ENCODE assay signal across 28 mouse cellular contexts in the genomic region with DNA sequence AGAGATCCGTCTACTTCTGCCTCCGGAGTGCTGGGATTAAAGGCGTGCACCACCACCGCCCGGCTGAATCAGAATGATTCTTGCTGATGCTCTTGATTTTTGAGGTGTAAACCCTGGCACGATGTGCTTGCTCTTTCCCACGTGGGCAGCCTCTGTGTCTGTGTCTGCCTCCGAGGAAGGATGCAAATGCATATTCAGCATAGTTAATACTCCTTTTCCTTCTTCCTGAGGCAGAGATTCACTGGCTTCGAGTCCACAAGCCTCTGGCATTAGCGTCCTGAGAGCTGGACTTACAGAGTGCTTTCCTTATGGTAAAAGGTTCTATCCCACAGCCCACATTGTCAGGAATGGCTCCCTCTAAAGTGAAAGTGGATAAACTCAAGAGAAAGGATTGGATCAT. TPM values are rescaled to one million over a fixed set of nuclear protein-coding genes. Genes with fewer than 3 reads are reported as not detected.
DNase-seq lines count a peak whose midpoint lies in the region; ATAC-seq and TF ChIP-seq lines count a peak whose summit lies in the region.
"Had no signal": no experiment of that assay in that cellular context is flagged by ENCODE, and none has a peak within 500 bp of the region (broad histone marks: within the 10 kb centered on the region; RNA-seq: fewer than 3 reads in every experiment).

No protein-coding gene starts in this region.

- H3K27me3 ChIP-seq in heart, embryonic 13.5 days (replicated peaks) = peaks cover 12% of the 10 kb centered on the region
- H3K27me3 ChIP-seq in midbrain, embryonic 11.5 days (ENCODE audit: control insufficient read depth, insufficient read depth, low read length) = peaks cover 2% of the 10 kb centered on the region; the same call in 1 of the 2 replicates
- H3K27me3 ChIP-seq in midbrain, postnatal 0 days (ENCODE audit: insufficient read depth, low read length) = peaks cover 10% of the 10 kb centered on the region; the same call in 1 of the 2 replicates

- H3K4me2 ChIP-seq in heart, embryonic 13.5 days = 0 out of 2 replicates have a peak overlapping the region, but pooled peaks have one; percentile 6
- H3K4me2 ChIP-seq in midbrain, embryonic 11.5 days = no peak overlapping the region
- H3K4me2 ChIP-seq in midbrain, postnatal 0 days (ENCODE audit: low read depth, low read length, poor library complexity, severe bottlenecking) = no peak overlapping the region
- H3K4me2 ChIP-seq: forebrain, embryonic 15.5 days; hindbrain, embryonic 14.5 days; liver, embryonic 15.5 days; lung, embryonic 15.5 days had no signal

- H3K9me3 ChIP-seq in heart, embryonic 13.5 days = no peaks in the 10 kb centered on the region
- no peaks in the 10 kb centered on the region for H3K9me3 ChIP-seq in midbrain, embryonic 11.5 days (ENCODE audit: control insufficient read depth, low read length)
- no peaks in the 10 kb centered on the region for H3K9me3 ChIP-seq in midbrain, postnatal 0 days (ENCODE audit: low read length)
- H3K9me3 ChIP-seq: embryonic facial prominence, embryonic 10.5 days; forebrain, embryonic 15.5 days; liver, embryonic 15.5 days; lung, embryonic 15.5 days; megakaryocyte, embryonic 14.5 days had no signal

- H3K27ac ChIP-seq in heart, embryonic 13.5 days (replicated peaks) = no peak overlapping the region
- no peak overlapping the region for H3K27ac ChIP-seq in midbrain, embryonic 11.5 days (ENCODE audit: low read depth, low read length)
- no peak overlapping the region for H3K27ac ChIP-seq in midbrain, postnatal 0 days (ENCODE audit: low read depth, low read length)
- H3K27ac ChIP-seq: embryonic facial prominence, embryonic 10.5 days; forebrain, embryonic 15.5 days; hindbrain, embryonic 14.5 days; liver, embryonic 15.5 days; lung, embryonic 15.5 days had no signal

- 75% methylated on average over 10 of the region's 10 CpGs for WGBS in heart, embryonic 13.5 days
- 80% methylated on average over 10 of the region's 10 CpGs for WGBS in midbrain, embryonic 11.5 days
- 71% methylated on average over 10 of the region's 10 CpGs for WGBS in midbrain, postnatal 0 days

- peaks cover 18% of the 10 kb centered on the region for H3K4me1 ChIP-seq in heart, embryonic 13.5 days
- peaks cover 10% of the 10 kb centered on the region; the same call in 1 of the 2 replicates for H3K4me1 ChIP-seq in midbrain, embryonic 11.5 days (ENCODE audit: control insufficient read depth, insufficient read depth, low read length)
- 0 out of 2 replicates have a peak, but pooled peaks cover 3% of the 10 kb centered on the region for H3K4me1 ChIP-seq in midbrain, postnatal 0 days (ENCODE audit: insufficient read depth, low read length)

- no peak overlapping the region for H3K4me3 ChIP-seq in heart, embryonic 13.5 days
- H3K4me3 ChIP-seq in midbrain, embryonic 11.5 days (ENCODE audit: low read depth, low read length) = no peak overlapping the region
- H3K4me3 ChIP-seq in midbrain, postnatal 0 days (ENCODE audit: low read depth, low read length) = no peak overlapping the region
- H3K4me3 ChIP-seq: embryonic facial prominence, embryonic 10.5 days; forebrain, embryonic 15.5 days; liver, embryonic 15.5 days; lung, embryonic 15.5 days; megakaryocyte, embryonic 14.5 days had no signal

- peaks cover 31% of the 10 kb centered on the region for H3K36me3 ChIP-seq in heart, embryonic 13.5 days
- no peaks in the 10 kb centered on the region for H3K36me3 ChIP-seq in midbrain, embryonic 11.5 days (ENCODE audit: control insufficient read depth, insufficient read depth, low read length)
- H3K36me3 ChIP-seq in midbrain, postnatal 0 days (ENCODE audit: insufficient read depth, low read length) = no peaks in the 10 kb centered on the region

- no peak for TF ChIP-seq CTCF in midbrain, postnatal 0 days (IDR thresholded peaks at IDR 0.05)

- ATAC-seq in heart, embryonic 13.5 days (ENCODE audit: extremely low read depth, insufficient number of reproducible peaks, low FRiP score, low TSS enrichment) = no peak
- ATAC-seq in midbrain, embryonic 11.5 days (ENCODE audit: low FRiP score) = no peak
- no peak for ATAC-seq in midbrain, postnatal 0 days (ENCODE audit: low FRiP score)
- ATAC-seq: forebrain, embryonic 15.5 days; inflammation-experienced regulatory T-cells, adult 6 months; midbrain, embryonic 16.5 days had no signal

- peak; percentile 66 to 85 for DNase-seq in adrenal gland, adult (ENCODE audit: inconsistent age in 2 of 2, low spot score in 1 of 2)
- DNase-seq in adrenal gland, postnatal 10 days = no peak
- DNase-seq in heart, adult 11 months = no peak
- peak; percentile 84 for DNase-seq in midbrain, embryonic 11.5 days (ENCODE audit: low spot score, missing footprints)
- no peak for DNase-seq in midbrain, postnatal 0 days (ENCODE audit: low spot score)
- DNase-seq in brain, adult 2 months (ENCODE audit: low read depth, low spot score) = peak; percentile 29
- no peak for DNase-seq in kidney, postnatal 36 days
- DNase-seq: cerebellum, adult 11 months; cerebellum, adult 9-11 months; gastrocnemius, postnatal 36 days; heart, postnatal 10 days; kidney, adult 18-20 months; layer of hippocampus, adult 9-11 months; left cerebral cortex, postnatal 4 days; liver; lung, postnatal 36 days had no signal

- peak overlapping the region; percentile 42; the same call in 1 of the 2 replicates for H3K9ac ChIP-seq in heart, embryonic 13.5 days
- H3K9ac ChIP-seq in midbrain, embryonic 11.5 days (ENCODE audit: low read length) = no peak overlapping the region
- no peak overlapping the region for H3K9ac ChIP-seq in midbrain, postnatal 0 days (replicated peaks; ENCODE audit: low read length, poor library complexity, severe bottlenecking)
- H3K9ac ChIP-seq: forebrain, embryonic 15.5 days; hindbrain, embryonic 14.5 days; liver, embryonic 15.5 days; lung, embryonic 15.5 days had no signal

RNA-seq across cellular contexts. Expression of a gene that starts 4.1 kb away (rescaled TPM):
- total RNA-seq in adrenal gland, postnatal 10 days (2021) = 100 to 1,000 TPM; 235 to 238 TPM
- polyA plus RNA-seq in heart, embryonic 13.5 days (2015; fragmentation: Nextera tagmentation; extraction: Ambion mirVana) = 11.7 and 12.2 TPM in 2 replicates
- 22.5 and 26.9 TPM in 2 replicates for polyA plus RNA-seq in midbrain, embryonic 11.5 days (2014; fragmentation: Nextera tagmentation; extraction: Ambion mirVana)
- 0.49 TPM in 1 of 2 replicates, not detected in the other for total RNA-seq in midbrain, postnatal 0 days (2014; rRNA removed)
- polyA plus RNA-seq in midbrain, postnatal 0 days (2015; fragmentation: Nextera tagmentation; extraction: Ambion mirVana) = 0.40 and 0.49 TPM in 2 replicates
- total RNA-seq: common myeloid progenitor, adult 5-6 weeks; left cerebral cortex, adult 18-20 months; left cerebral cortex, postnatal 4 days had no signal
- polyA plus RNA-seq: neural tube, embryonic 14.5 days had no signal

RNA-seq across cellular contexts. Expression of a gene that starts 8.1 kb away (rescaled TPM):
- total RNA-seq in adrenal gland, postnatal 10 days (2021) = 1,000 to 10,000 TPM in 1 of 2 experiments, 100 to 1,000 TPM in 1; 989 to 1,053 TPM
- polyA plus RNA-seq in heart, embryonic 13.5 days (2015; fragmentation: Nextera tagmentation; extraction: Ambion mirVana) = 1,322 and 1,484 TPM in 2 replicates
- polyA plus RNA-seq in midbrain, embryonic 11.5 days (2014; fragmentation: Nextera tagmentation; extraction: Ambion mirVana) = 739 and 783 TPM in 2 replicates
- 31.5 and 36.4 TPM in 2 replicates for total RNA-seq in midbrain, postnatal 0 days (2014; rRNA removed)
- 961 and 994 TPM in 2 replicates for polyA plus RNA-seq in midbrain, postnatal 0 days (2015; fragmentation: Nextera tagmentation; extraction: Ambion mirVana)

RNA-seq across cellular contexts. Expression of a gene that starts 14.3 kb away (rescaled TPM):
- 10 to 100 TPM; 40.2 to 51.9 TPM for total RNA-seq in adrenal gland, postnatal 10 days (2021)
- polyA plus RNA-seq in heart, embryonic 13.5 days (2015; fragmentation: Nextera tagmentation; extraction: Ambion mirVana) = 35.7 and 44.6 TPM in 2 replicates
- polyA plus RNA-seq in midbrain, embryonic 11.5 days (2014; fragmentation: Nextera tagmentation; extraction: Ambion mirVana) = 54.5 and 57.0 TPM in 2 replicates
- 19.5 and 33.8 TPM in 2 replicates for total RNA-seq in midbrain, postnatal 0 days (2014; rRNA removed)
- polyA plus RNA-seq in midbrain, postnatal 0 days (2015; fragmentation: Nextera tagmentation; extraction: Ambion mirVana) = 26.4 and 29.7 TPM in 2 replicates

Comparison
In these comparisons a context has a peak if more than half of its experiments do, and no peak if none do; other contexts are left out.
1. DNase-seq: peak in adrenal gland, adult (2 of 2), midbrain, embryonic 11.5 days (single experiment) and brain, adult 2 months (single experiment); none in adrenal gland, postnatal 10 days (single experiment), heart, adult 11 months (single experiment), midbrain, postnatal 0 days (single experiment) and kidney, postnatal 36 days (0 of 2).